Comparison of ENCODE assay signal across 17 mouse cellular contexts in genomic region chr11:63217049-63217448, GRCm38 (mm10).
DNase-seq lines count a peak whose midpoint lies in the region; ATAC-seq and TF ChIP-seq lines count a peak whose summit lies in the region.
"Had no signal": no experiment of that assay in that cellular context is flagged by ENCODE, and none has a peak within 500 bp of the region (broad histone marks: within the 10 kb centered on the region; RNA-seq: fewer than 3 reads in every experiment).

No protein-coding gene starts in this region.

- no peak for DNase-seq in kidney, adult 2 months
- no peak for DNase-seq in kidney, adult 11 months
- no peak for DNase-seq in midbrain, postnatal 0 days (ENCODE audit: low spot score)
- DNase-seq in Patski (ENCODE audit: low read depth, low spot score) = no peak
- DNase-seq in cerebellum, adult 11 months = no peak
- DNase-seq in cerebellum, adult 8-10 months = no peak
- DNase-seq: cerebellum, postnatal 14 days; kidney, postnatal 25 days; layer of hippocampus, adult 9-11 months; thymus, postnatal 14 days had no signal

- WGBS in kidney, adult 2 months = 60% methylated on average over 3 of the region's 3 CpGs
- WGBS in midbrain, postnatal 0 days = 66% methylated on average over 3 of the region's 3 CpGs
- WGBS in midbrain, embryonic 15.5 days = 63% methylated on average over 3 of the region's 3 CpGs

- no peak for TF ChIP-seq POLR2A in kidney, adult 2 months (IDR thresholded peaks at IDR 0.05; ENCODE audit: low read depth, low read length)

- H3K9ac ChIP-seq in midbrain, postnatal 0 days (replicated peaks; ENCODE audit: low read length, poor library complexity, severe bottlenecking) = no peak overlapping the region
- no peak overlapping the region for H3K9ac ChIP-seq in midbrain, embryonic 15.5 days
- H3K9ac ChIP-seq: heart, embryonic 13.5 days; neural tube, embryonic 12.5 days; stomach, embryonic 15.5 days had no signal

- POLR2A ChIA-PET in Patski (lab: Charles Lee) = no interaction called here

- no peaks in the 10 kb centered on the region for H3K4me1 ChIP-seq in kidney, adult 2 months (ENCODE audit: control insufficient read depth, insufficient read depth, low read length)
- no peaks in the 10 kb centered on the region for H3K4me1 ChIP-seq in midbrain, postnatal 0 days (ENCODE audit: insufficient read depth, low read length)
- no peaks in the 10 kb centered on the region for H3K4me1 ChIP-seq in midbrain, embryonic 15.5 days
- H3K4me1 ChIP-seq: neural tube, embryonic 12.5 days; stomach, embryonic 15.5 days had no signal

- CTCF ChIA-PET in Patski (lab: Charles Lee) = no interaction called here

- H3K27ac ChIP-seq in kidney, adult 2 months (ENCODE audit: insufficient read depth, low read depth, low read length) = no peak overlapping the region
- H3K27ac ChIP-seq in midbrain, postnatal 0 days (ENCODE audit: low read depth, low read length) = no peak overlapping the region
- H3K27ac ChIP-seq in midbrain, embryonic 15.5 days = no peak overlapping the region
- H3K27ac ChIP-seq: heart, embryonic 13.5 days; hindbrain, embryonic 10.5 days; neural tube, embryonic 12.5 days; stomach, embryonic 15.5 days had no signal

- H3K4me3 ChIP-seq in kidney, adult 2 months (ENCODE audit: insufficient read depth, low read depth, low read length) = no peak overlapping the region
- no peak overlapping the region for H3K4me3 ChIP-seq in midbrain, postnatal 0 days (ENCODE audit: low read depth, low read length)
- H3K4me3 ChIP-seq in midbrain, embryonic 15.5 days = no peak overlapping the region
- H3K4me3 ChIP-seq: heart, embryonic 13.5 days; hindbrain, embryonic 10.5 days; neural tube, embryonic 12.5 days; stomach, embryonic 15.5 days had no signal

- H3K9me3 ChIP-seq in midbrain, postnatal 0 days (ENCODE audit: low read length) = no peaks in the 10 kb centered on the region
- H3K9me3 ChIP-seq in midbrain, embryonic 15.5 days = no peaks in the 10 kb centered on the region
- H3K9me3 ChIP-seq: heart, embryonic 13.5 days; hindbrain, embryonic 10.5 days; neural tube, embryonic 12.5 days; stomach, embryonic 15.5 days had no signal

- no peak for ATAC-seq in midbrain, postnatal 0 days (ENCODE audit: low FRiP score)
- ATAC-seq in midbrain, embryonic 15.5 days (replicated peaks) = no peak
- ATAC-seq in Patski = no peak
- ATAC-seq: forebrain, embryonic 14.5 days; inflammation-experienced regulatory T-cells, adult 6 months had no signal

- H3K27me3 ChIP-seq in kidney, adult 2 months (replicated peaks; ENCODE audit: control insufficient read depth, insufficient read depth, low read length) = no peaks in the 10 kb centered on the region
- H3K27me3 ChIP-seq in midbrain, postnatal 0 days (ENCODE audit: insufficient read depth, low read length) = no peaks in the 10 kb centered on the region
- no peaks in the 10 kb centered on the region for H3K27me3 ChIP-seq in midbrain, embryonic 15.5 days (replicated peaks)
- peaks cover 12% of the 10 kb centered on the region for H3K27me3 ChIP-seq in Patski
- H3K27me3 ChIP-seq: heart, embryonic 13.5 days; neural tube, embryonic 12.5 days; stomach, embryonic 15.5 days had no signal

- in situ Hi-C loops in Patski (cut with MboI; ENCODE audit: low pct_unique_long_range_greater_than_20kb) = loop anchor here (5.0 kb wide), 1 partner anchor 1750 kb away; no protein-coding TSS in a partner anchor

- 0 out of 2 replicates have a peak, but pooled peaks have one; percentile 9 for TF ChIP-seq CTCF in kidney, adult 2 months (conservative IDR thresholded peaks at IDR 0.05; ENCODE audit: insufficient read depth, insufficient read length, low read depth, low read length)
- TF ChIP-seq CTCF in midbrain, postnatal 0 days (IDR thresholded peaks at IDR 0.05) = peak; percentile 49
- peak; percentile 41 for TF ChIP-seq CTCF in Patski (IDR thresholded peaks at IDR 0.05)

- no peak overlapping the region for H3K4me2 ChIP-seq in midbrain, postnatal 0 days (ENCODE audit: low read depth, low read length, poor library complexity, severe bottlenecking)
- no peak overlapping the region for H3K4me2 ChIP-seq in midbrain, embryonic 15.5 days
- H3K4me2 ChIP-seq: heart, embryonic 13.5 days; neural tube, embryonic 12.5 days; stomach, embryonic 15.5 days had no signal

- H3K36me3 ChIP-seq in kidney, adult 2 months (ENCODE audit: control insufficient read depth, insufficient read depth, low read length) = no peaks in the 10 kb centered on the region
- H3K36me3 ChIP-seq in midbrain, postnatal 0 days (ENCODE audit: insufficient read depth, low read length) = no peaks in the 10 kb centered on the region
- H3K36me3 ChIP-seq in midbrain, embryonic 15.5 days (replicated peaks) = no peaks in the 10 kb centered on the region
- H3K36me3 ChIP-seq: heart, embryonic 13.5 days; hindbrain, embryonic 10.5 days; neural tube, embryonic 12.5 days; stomach, embryonic 15.5 days had no signal
